Mouse (Mus musculus) lung, adult 2 months (tissue): ENCODE measurements around the gene Ddit4.

ENCODE experiments used
- CTCF ChIP-seq: fragments of 200-500 bp; IDR thresholded peaks from 2 replicates; pipeline ENCODE4 v1.5.1; 2011; ENCODE audit warnings: mild to moderate bottlenecking, low read length, control low read depth; ENCODE audit not compliant: insufficient read depth
- POLR2A ChIP-seq: fragments of 200-500 bp; IDR thresholded peaks from 2 replicates; pipeline ENCODE4 v1.6.1; 2011; ENCODE audit warnings: low read depth, mild to moderate bottlenecking, control low read depth, low read length, borderline replicate concordance; ENCODE audit errors: extremely low read depth

DNA sequence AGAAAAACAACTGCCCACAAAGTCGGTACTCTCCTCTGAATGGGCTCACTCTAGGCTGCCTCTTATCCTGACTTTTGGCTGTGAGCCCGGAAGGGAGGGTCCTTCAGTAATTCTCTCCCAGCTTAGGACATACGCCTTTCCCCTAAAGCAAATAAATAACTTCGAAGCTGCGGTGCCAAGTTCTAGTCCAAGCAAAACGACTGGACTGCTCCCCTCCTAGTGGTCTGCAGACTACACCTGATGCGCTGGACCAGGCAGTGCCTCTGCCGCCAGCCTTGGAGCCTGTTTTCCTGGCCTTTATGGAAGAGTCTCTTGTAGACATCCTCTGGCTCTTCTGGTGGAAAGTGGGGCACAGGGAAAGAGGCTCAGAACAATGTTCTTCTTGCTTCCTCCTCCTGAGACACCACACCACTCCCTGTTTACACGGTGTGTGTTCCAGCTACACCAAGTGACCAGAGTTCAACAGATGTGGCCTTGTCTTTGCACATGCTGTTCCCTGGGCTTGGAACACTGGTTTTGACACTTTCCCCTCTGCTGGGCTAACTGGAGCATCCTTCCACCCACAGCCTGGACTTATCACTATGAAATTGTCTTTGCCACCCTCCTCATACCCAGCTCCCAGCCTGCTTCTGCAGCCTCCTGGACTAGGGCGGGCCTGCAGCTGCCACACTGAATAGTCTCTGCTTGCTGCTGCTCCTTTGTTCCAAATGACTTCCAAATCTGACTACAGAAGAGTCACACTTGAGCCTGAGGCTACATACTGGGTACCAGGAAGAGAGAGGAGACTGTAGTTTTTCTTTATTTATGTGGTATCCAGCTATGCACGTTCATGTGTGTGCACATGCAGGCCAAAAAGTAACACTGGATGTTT, 27.5 kb upstream of the Ddit4 start:
- TF ChIP-seq CTCF = no peak
- TF ChIP-seq POLR2A = 0 out of 2 replicates have a peak, but pooled peaks have one; percentile 13
